10 mouse cellular contexts compared by ENCODE assay signal in genomic region chr11:120215726-120216241, GRCm38 (mm10). TPM values are rescaled to one million over a fixed set of nuclear protein-coding genes. Genes with fewer than 3 reads are reported as not detected.
DNase-seq lines count a peak whose midpoint lies in the region; ATAC-seq and TF ChIP-seq lines count a peak whose summit lies in the region.
"Had no signal": no experiment of that assay in that cellular context is flagged by ENCODE, and none has a peak within 500 bp of the region (broad histone marks: within the 10 kb centered on the region; RNA-seq: fewer than 3 reads in every experiment).

No protein-coding gene starts in this region.

- H3K27ac ChIP-seq in liver, adult 2 months (replicated peaks; ENCODE audit: insufficient read depth, low read depth, low read length): peak overlapping the region; percentile 37; the same call in 1 of the 2 replicates
- H3K27ac ChIP-seq in hindbrain, embryonic 14.5 days: peak overlapping the region; percentile 90; the same call in 1 of the 2 replicates
- peak overlapping the region; percentile 37 for H3K27ac ChIP-seq in liver, embryonic 13.5 days
- peak overlapping the region; percentile 74; the same call in 1 of the 2 replicates for H3K27ac ChIP-seq in stomach, embryonic 14.5 days (ENCODE audit: low read length)

- ATAC-seq in hindbrain, embryonic 14.5 days (ENCODE audit: low FRiP score): no peak
- peak; percentile 48 for ATAC-seq in liver, embryonic 13.5 days (ENCODE audit: low read depth)
- 0 out of 2 replicates have a peak, but pooled peaks have one; percentile 5 for ATAC-seq in stomach, embryonic 14.5 days (ENCODE audit: insufficient number of reproducible peaks, insufficient read depth, low FRiP score, low read depth)
- no peak for ATAC-seq in megakaryocyte-erythroid progenitor cell, adult 5-6 weeks (replicated peaks; ENCODE audit: low FRiP score, low TSS enrichment, poor library complexity, severe bottlenecking)

- no peak overlapping the region for H3K4me2 ChIP-seq in hindbrain, embryonic 14.5 days (replicated peaks)
- H3K4me2 ChIP-seq in liver, embryonic 13.5 days: no peak overlapping the region
- no peak overlapping the region for H3K4me2 ChIP-seq in stomach, embryonic 14.5 days (replicated peaks; ENCODE audit: low read depth, low read length)

- no peak overlapping the region for H3K4me3 ChIP-seq in liver, adult 2 months (ENCODE audit: insufficient read depth, low read depth, low read length)
- no peak overlapping the region for H3K4me3 ChIP-seq in hindbrain, embryonic 14.5 days (replicated peaks; ENCODE audit: low read length)
- H3K4me3 ChIP-seq in liver, embryonic 13.5 days (replicated peaks): no peak overlapping the region
- H3K4me3 ChIP-seq in stomach, embryonic 14.5 days (ENCODE audit: low read depth, low read length): no peak overlapping the region

- no peaks in the 10 kb centered on the region for H3K79me2 ChIP-seq in liver, adult 2 months (ENCODE audit: control insufficient read depth, insufficient read depth, low read length)

- no peak overlapping the region for H3K9ac ChIP-seq in liver, adult 2 months (ENCODE audit: low read depth, low read length)
- no peak overlapping the region for H3K9ac ChIP-seq in hindbrain, embryonic 14.5 days
- H3K9ac ChIP-seq in liver, embryonic 13.5 days: no peak overlapping the region
- H3K9ac ChIP-seq in stomach, embryonic 14.5 days (replicated peaks; ENCODE audit: low read depth, low read length): no peak overlapping the region; the same call in 1 of the 2 replicates

- DNase-seq in liver, adult 2 months (ENCODE audit: extremely low read depth, low read depth, low spot score): no peak
- DNase-seq in liver: no peak
- no peak for DNase-seq in hindbrain, embryonic 14.5 days (ENCODE audit: low spot score)
- DNase-seq in liver, embryonic 13.5 days: no peak
- DNase-seq in layer of hippocampus, postnatal 25 days (ENCODE audit: extremely low spot score in 1 of 2, low spot score in 1 of 2): no peak
- DNase-seq in spleen, postnatal 36 days (ENCODE audit: low spot score in 2 of 2): no peak
- DNase-seq: cerebellum, adult 2 months; right cerebral cortex, postnatal 14 days had no signal

- 0 out of 2 replicates have a peak, but pooled peaks cover 8% of the 10 kb centered on the region for H3K9me3 ChIP-seq in hindbrain, embryonic 14.5 days (ENCODE audit: control insufficient read depth, low read length)
- H3K9me3 ChIP-seq in liver, embryonic 13.5 days (replicated peaks): no peaks in the 10 kb centered on the region; the same call in 1 of the 2 replicates
- peaks cover 7% of the 10 kb centered on the region; the same call in 1 of the 2 replicates for H3K9me3 ChIP-seq in stomach, embryonic 14.5 days (ENCODE audit: control insufficient read depth, low read depth, low read length)

- no peaks in the 10 kb centered on the region for H3K4me1 ChIP-seq in liver, adult 2 months (ENCODE audit: control insufficient read depth, insufficient read depth, low read length)
- peaks cover 32% of the 10 kb centered on the region for H3K4me1 ChIP-seq in hindbrain, embryonic 14.5 days (replicated peaks; ENCODE audit: control insufficient read depth, insufficient read depth, low read length)
- peaks cover 47% of the 10 kb centered on the region for H3K4me1 ChIP-seq in liver, embryonic 13.5 days (replicated peaks)
- H3K4me1 ChIP-seq in stomach, embryonic 14.5 days (ENCODE audit: control insufficient read depth, insufficient read depth, low read length): peaks cover 29% of the 10 kb centered on the region

- no peak for TF ChIP-seq CTCF in liver, adult 2 months (IDR thresholded peaks at IDR 0.05; ENCODE audit: low read depth, low read length)

- 79% methylated on average over 10 of the region's 10 CpGs for WGBS in liver, adult 2 months
- 50% methylated on average over 10 of the region's 10 CpGs for WGBS in hindbrain, embryonic 14.5 days
- WGBS in liver, embryonic 13.5 days (ENCODE audit: insufficient replicate concordance): 41% methylated on average over 10 of the region's 10 CpGs
- WGBS in stomach, embryonic 14.5 days: 38% methylated on average over 10 of the region's 10 CpGs

- H3K27me3 ChIP-seq in liver, adult 2 months (ENCODE audit: control insufficient read depth, insufficient read depth, low read length): no peaks in the 10 kb centered on the region
- no peaks in the 10 kb centered on the region for H3K27me3 ChIP-seq in hindbrain, embryonic 14.5 days (ENCODE audit: control insufficient read depth, insufficient read depth, low read length)
- H3K27me3 ChIP-seq in liver, embryonic 13.5 days: peaks cover 24% of the 10 kb centered on the region
- H3K27me3 ChIP-seq in stomach, embryonic 14.5 days (ENCODE audit: control insufficient read depth, insufficient read depth, low read length): no peaks in the 10 kb centered on the region

- TF ChIP-seq POLR2A in liver, adult 2 months (IDR thresholded peaks at IDR 0.05; ENCODE audit: extremely low read depth, insufficient read depth, low read length): no peak

- no peaks in the 10 kb centered on the region for H3K36me3 ChIP-seq in liver, adult 2 months (ENCODE audit: control insufficient read depth, insufficient read depth, low read length)
- no peaks in the 10 kb centered on the region for H3K36me3 ChIP-seq in hindbrain, embryonic 14.5 days (replicated peaks; ENCODE audit: control insufficient read depth, insufficient read depth)
- no peaks in the 10 kb centered on the region; the same call in 1 of the 2 replicates for H3K36me3 ChIP-seq in liver, embryonic 13.5 days
- no peaks in the 10 kb centered on the region for H3K36me3 ChIP-seq in stomach, embryonic 14.5 days (ENCODE audit: control insufficient read depth, insufficient read depth, low read length)

RNA-seq across cellular contexts. Expression of gene Bahcc1, which starts 17.0 kb away (rescaled TPM):
- 1.2 and 1.5 TPM in 2 replicates for total RNA-seq in liver, adult 2 months (2014; rRNA removed)
- polyA plus RNA-seq in liver, adult 2 months (2012; rRNA removed): 3.4 and 3.5 TPM in 2 replicates
- 15.9 and 16.3 TPM in 2 replicates for polyA plus RNA-seq in hindbrain, embryonic 14.5 days (2014; fragmentation: Nextera tagmentation; extraction: Ambion mirVana)
- polyA plus RNA-seq in liver, embryonic 13.5 days (2015; fragmentation: Nextera tagmentation; extraction: Ambion mirVana): 1.3 and 1.4 TPM in 2 replicates
- polyA plus RNA-seq in stomach, embryonic 14.5 days (2014; fragmentation: Nextera tagmentation; extraction: Ambion mirVana): 12.2 and 13.4 TPM in 2 replicates
- 10 to 100 TPM; 17.7 to 22.6 TPM for total RNA-seq in layer of hippocampus, postnatal 25 days (2021)
- total RNA-seq in megakaryocyte-erythroid progenitor cell, adult 5-6 weeks (2014; fragmentation: Nextera tagmentation): 25.6 and 30.1 TPM in 2 replicates
- 6.7 and 7.0 TPM in 2 replicates for total RNA-seq in megakaryocyte-erythroid progenitor cell, adult 5-6 weeks (2017)

Comparison
In these comparisons a context has a peak if more than half of its experiments do, and no peak if none do; other contexts are left out.
1. H3K27ac ChIP-seq: peak in every context shown above with its lines; median percentile 90 in hindbrain, embryonic 14.5 days; 74 in stomach, embryonic 14.5 days; 37 in liver, adult 2 months; 37 in liver, embryonic 13.5 days.
2. ATAC-seq: peak in liver, embryonic 13.5 days (single experiment) and stomach, embryonic 14.5 days (single experiment); none in hindbrain, embryonic 14.5 days (single experiment) and megakaryocyte-erythroid progenitor cell, adult 5-6 weeks (single experiment).